Mouse (Mus musculus): ENCODE measurements around the gene Hdac4. TPM values are rescaled to one million over a fixed set of nuclear protein-coding genes. Genes with fewer than 3 reads are reported as not detected.

Gene Hdac4
- polyA plus RNA-seq, 1 experiment from 2014 or later = 14.2 TPM

DNA sequence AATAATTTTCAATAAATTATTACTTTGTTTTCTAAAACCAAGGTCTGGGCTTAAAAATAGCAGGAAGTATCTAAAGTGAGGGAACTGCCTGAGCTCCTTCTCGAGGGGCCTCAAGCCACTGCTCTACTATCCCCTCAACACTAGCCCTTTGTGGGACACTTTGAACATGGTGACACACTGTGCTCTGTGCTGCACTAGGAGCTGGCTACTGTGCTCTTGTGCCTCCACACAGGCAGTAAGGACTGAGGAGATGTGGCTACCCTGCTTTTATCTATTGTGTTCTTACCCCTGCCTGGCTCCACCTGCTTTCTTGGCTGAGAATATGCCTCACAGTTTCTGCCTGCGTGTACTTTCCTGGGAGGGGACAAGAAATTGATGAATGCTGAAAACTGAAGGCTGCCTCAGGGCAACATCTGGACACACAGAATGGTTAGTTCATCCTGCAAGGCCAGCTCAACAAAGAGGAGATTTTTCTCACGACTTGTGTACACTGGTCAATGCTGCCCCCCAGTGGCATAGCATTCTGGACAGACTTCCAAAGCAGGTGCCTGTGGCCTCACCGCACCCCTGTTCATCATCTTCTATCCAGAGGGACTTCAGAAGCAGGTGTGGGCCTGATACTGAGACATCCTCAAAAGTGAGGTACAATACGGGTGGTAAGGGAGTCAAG, 226.7 kb downstream of the Hdac4 start:
- Histone ChIP-seq H3K36me3 (peaks cover 77% of the 10 kb centered on the region), H3K27me3 (ENCODE audit: insufficient read depth, poor library complexity, severe bottlenecking) (no peaks in the 10 kb centered on the region), H3K9me3 (no peaks in the 10 kb centered on the region), H3K4me3 (no peak overlapping the region), H3K4me1 (0 out of 2 replicates have a peak, but pooled peaks cover 5% of the 10 kb centered on the region), H3K27ac (no peak overlapping the region)
- no peak for DNase-seq (ENCODE audit: low spot score)
- 65% methylated on average over 5 of the region's 5 CpGs for whole genome bisulfite sequencing

DNA sequence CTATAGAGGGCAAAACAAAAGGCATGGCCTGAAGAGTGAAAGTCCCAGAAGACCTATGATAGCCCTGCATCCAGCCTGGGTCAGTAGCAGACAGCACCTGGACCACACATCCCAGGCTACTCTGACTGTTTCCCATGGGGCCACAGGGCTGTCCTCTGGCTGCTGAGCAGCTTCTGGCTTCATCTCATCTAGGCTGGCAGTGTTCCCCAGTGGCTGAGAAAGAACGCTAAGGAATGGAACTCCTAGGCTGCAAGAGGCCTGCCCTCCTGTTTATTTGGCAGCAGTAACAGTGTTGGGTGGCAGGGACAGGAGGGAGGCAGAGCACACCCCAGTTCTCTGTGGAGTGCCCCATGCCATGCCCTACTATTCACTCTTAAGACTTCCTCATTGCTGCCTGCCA, 228.5 kb downstream of the Hdac4 start:
- whole genome bisulfite sequencing = 94% methylated on average over 1 of the region's 1 CpGs
- Histone ChIP-seq H3K9me3 (no peaks in the 10 kb centered on the region), H3K27me3 (ENCODE audit: insufficient read depth, poor library complexity, severe bottlenecking) (no peaks in the 10 kb centered on the region), H3K27ac (no peak overlapping the region), H3K4me1 (peaks cover 5% of the 10 kb centered on the region; the same call in 1 of the 2 replicates), H3K36me3 (peaks cover 66% of the 10 kb centered on the region), H3K4me3 (no peak overlapping the region)
- no peak for DNase-seq (ENCODE audit: low spot score)

DNA sequence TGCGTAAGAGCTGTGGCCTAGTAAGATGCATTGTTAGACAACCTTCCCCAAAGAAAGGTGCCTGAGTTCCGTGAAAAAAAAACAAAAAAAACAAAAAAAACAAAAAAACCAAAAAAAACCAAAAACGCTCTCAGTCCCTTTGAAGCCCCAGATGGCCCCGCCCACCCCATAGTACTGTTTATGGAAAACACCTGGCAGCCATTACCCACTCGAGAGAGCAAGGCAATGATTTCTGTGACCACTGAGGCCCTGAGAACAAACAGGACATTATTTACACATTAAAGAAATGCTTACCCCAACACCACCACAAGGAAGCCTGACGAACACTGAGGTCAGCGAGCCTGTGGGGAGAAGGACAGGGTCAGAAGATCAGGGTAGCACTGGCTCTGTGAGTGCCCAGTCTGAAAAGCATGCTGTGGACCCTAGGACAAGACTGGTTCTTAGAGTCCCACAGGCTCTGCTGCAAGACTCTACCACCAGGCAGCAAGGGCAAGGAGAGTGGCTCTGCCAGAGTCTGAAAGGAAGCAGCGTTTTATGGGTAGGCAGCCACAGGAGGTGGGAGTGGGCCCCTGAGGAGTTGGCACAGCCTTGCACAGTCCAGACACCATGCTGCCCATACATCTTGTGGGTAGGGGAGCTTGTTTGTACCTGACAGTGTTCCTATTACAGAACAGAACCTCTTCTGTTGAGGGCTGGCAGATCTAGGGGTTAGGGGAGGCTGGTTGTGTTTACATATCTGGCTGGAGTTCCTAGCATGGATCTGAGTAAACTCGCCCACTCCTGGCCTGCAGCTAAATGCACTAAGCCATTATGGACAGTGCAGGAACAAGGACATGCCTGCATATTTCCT, 230.8 kb downstream of the Hdac4 start:
- Histone ChIP-seq H3K36me3 (peaks cover 64% of the 10 kb centered on the region), H3K4me1 (peaks cover 5% of the 10 kb centered on the region; the same call in 1 of the 2 replicates), H3K4me3 (no peak overlapping the region), H3K27ac (no peak overlapping the region), H3K9me3 (no peaks in the 10 kb centered on the region), H3K27me3 (ENCODE audit: insufficient read depth, poor library complexity, severe bottlenecking) (no peaks in the 10 kb centered on the region)
- DNase-seq (ENCODE audit: low spot score) = no peak
- 83% methylated on average over 9 of the region's 9 CpGs for WGBS

DNA sequence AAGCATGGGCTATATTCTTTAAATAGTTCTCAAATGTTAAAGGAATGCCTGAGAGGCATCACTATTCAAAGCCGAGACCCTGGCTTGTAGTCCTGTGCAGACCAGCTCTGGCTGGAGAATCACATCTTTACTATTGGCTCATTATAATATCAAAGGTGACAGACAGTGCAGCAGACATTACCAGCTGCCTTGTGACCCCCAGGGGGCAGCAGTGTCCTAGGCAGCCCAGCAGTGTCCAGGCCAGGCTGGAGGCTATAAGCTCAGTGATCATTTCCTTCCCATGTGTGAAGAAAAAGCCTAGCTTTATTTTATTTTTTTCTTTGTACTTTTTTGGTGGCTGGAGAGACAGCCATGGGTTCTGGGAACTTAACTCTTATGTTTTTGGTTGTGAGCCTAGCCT, 233.2 kb downstream of the Hdac4 start:
- no peak overlapping the region for H3K27ac ChIP-seq
- H3K4me3 ChIP-seq = no peak overlapping the region
- peaks cover 5% of the 10 kb centered on the region; the same call in 1 of the 2 replicates for H3K4me1 ChIP-seq
- WGBS = 68% methylated on average over 1 of the region's 1 CpGs
- H3K36me3 ChIP-seq = peaks cover 70% of the 10 kb centered on the region
- no peaks in the 10 kb centered on the region for H3K9me3 ChIP-seq
- no peak for DNase-seq (ENCODE audit: low spot score)
- H3K27me3 ChIP-seq (ENCODE audit: insufficient read depth, poor library complexity, severe bottlenecking) = no peaks in the 10 kb centered on the region

DNA sequence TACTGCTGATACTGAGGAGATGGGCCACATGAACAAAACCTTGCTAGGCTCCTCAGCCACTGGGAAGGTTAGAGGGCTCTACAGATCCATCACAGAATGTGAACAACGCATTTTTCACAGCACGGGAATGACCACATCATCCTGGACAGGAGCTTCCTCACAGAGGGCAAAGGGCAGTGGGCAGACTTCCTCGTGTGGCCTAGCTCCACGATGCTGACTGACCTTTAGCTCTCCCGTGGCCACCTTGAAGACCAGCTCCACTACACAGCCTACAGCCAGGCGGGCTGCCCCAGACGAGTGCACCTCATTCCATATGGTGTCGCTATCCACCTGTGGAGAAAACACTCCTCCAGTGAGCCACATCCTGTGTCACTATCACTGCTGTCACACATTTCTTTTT, 234.3 kb downstream of the Hdac4 start:
- Histone ChIP-seq H3K4me3 (no peak overlapping the region), H3K27ac (no peak overlapping the region), H3K36me3 (peaks cover 64% of the 10 kb centered on the region), H3K27me3 (ENCODE audit: insufficient read depth, poor library complexity, severe bottlenecking) (no peaks in the 10 kb centered on the region), H3K9me3 (no peaks in the 10 kb centered on the region), H3K4me1 (peaks cover 5% of the 10 kb centered on the region; the same call in 1 of the 2 replicates)
- no peak for DNase-seq (ENCODE audit: low spot score)
- WGBS = 78% methylated on average over 8 of the region's 8 CpGs

DNA sequence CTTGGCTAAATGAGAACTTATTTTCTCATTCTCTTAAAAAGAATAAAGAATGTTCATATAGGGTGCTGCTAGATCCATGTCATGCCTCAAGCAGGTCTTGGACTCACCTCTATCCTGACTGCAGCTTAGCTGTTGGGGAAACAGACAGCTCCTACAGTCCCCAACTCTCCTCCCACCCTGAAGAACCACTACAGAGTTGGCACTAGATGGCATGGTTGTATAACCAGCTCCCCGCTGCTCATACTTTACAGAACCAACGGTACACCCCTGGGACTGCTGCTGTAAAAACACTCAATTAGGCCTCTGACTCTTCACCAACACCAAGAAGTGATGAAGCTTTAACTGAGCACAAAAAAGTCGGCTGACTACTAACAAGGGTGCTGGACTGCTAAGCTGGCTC, 235.6 kb downstream of the Hdac4 start:
- H3K36me3 ChIP-seq = peaks cover 70% of the 10 kb centered on the region

DNA sequence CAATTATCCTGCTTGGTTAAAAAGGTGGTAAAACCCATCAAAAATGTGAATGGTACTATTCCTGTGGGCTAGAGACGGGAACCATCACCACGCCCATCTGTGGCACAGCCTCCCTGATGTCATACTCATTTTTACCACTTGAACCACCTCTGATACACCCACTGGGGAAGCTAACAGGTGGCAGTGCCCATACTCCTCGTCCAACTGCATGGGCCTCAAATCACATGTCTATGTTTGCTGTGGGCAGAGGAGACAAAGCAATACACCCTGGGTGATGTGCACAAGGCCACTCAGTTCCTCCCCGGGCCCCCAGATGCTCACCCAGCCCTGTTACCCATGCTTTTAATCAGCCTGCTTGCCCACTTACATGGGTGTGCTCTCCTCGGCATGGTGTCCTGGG, 236.5 kb downstream of the Hdac4 start:
- Histone ChIP-seq H3K36me3 (peaks cover 65% of the 10 kb centered on the region), H3K9me3 (no peaks in the 10 kb centered on the region), H3K27me3 (ENCODE audit: insufficient read depth, poor library complexity, severe bottlenecking) (no peaks in the 10 kb centered on the region), H3K27ac (no peak overlapping the region), H3K4me3 (no peak overlapping the region), H3K4me1 (no peaks in the 10 kb centered on the region; the same call in 1 of the 2 replicates)
- 87% methylated on average over 5 of the region's 5 CpGs for WGBS
- DNase-seq (ENCODE audit: low spot score) = no peak

More for the DNA sequence above, 235.6 kb downstream of the Hdac4 start:
- no peak for DNase-seq (ENCODE audit: low spot score)
- H3K27me3 ChIP-seq (ENCODE audit: insufficient read depth, poor library complexity, severe bottlenecking) = no peaks in the 10 kb centered on the region
- WGBS = 77% methylated on average over 3 of the region's 3 CpGs
- no peak overlapping the region for H3K4me3 ChIP-seq
- peaks cover 3% of the 10 kb centered on the region; the same call in 1 of the 2 replicates for H3K4me1 ChIP-seq
- no peak overlapping the region for H3K27ac ChIP-seq
- no peaks in the 10 kb centered on the region for H3K9me3 ChIP-seq

DNA sequence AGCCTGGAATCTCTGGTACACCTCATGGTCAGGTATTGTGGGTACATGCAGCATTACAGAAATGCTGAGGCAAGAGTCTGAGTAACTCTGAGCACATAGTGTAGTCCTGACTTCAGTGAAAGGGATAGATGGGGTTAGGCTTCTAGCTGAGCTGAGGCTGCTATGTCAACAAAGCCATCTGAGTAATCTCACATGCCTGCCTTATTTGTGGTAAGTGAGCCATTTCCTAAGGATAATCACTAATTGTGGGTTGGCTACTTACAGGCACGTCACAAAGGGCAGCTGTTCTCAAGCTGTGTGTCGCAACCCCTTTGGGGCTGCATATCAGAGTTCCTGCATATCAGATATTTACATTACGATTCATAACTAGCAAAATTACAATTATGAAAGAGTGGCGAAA, 239.3 kb downstream of the Hdac4 start:
- Histone ChIP-seq H3K9me3 (no peaks in the 10 kb centered on the region), H3K27me3 (ENCODE audit: insufficient read depth, poor library complexity, severe bottlenecking) (no peaks in the 10 kb centered on the region), H3K4me1 (no peaks in the 10 kb centered on the region), H3K36me3 (peaks cover 68% of the 10 kb centered on the region), H3K27ac (no peak overlapping the region), H3K4me3 (no peak overlapping the region)
- 79% methylated on average over 4 of the region's 4 CpGs for WGBS
- DNase-seq (ENCODE audit: low spot score) = no peak

DNA sequence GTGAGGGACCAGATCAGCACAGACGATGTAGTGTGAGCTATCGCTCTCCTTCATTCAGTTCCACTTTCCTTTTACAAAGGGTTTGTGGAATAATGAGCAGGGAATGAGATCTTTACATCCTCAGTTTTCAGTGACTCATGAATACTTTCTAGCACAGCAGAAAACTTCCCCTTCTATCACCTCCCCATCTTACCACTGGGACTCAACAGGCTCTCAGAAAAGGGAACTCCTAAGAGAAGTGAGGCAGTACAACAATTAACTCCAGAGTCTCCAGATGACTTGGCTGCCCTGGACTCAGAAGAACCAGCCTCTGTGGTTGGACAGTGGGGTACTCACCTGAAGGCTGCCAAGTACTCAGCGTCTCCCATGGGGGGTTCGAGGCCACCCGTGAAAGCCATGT, 240.5 kb downstream of the Hdac4 start:
- Histone ChIP-seq H3K27ac (no peak overlapping the region), H3K4me3 (no peak overlapping the region), H3K27me3 (ENCODE audit: insufficient read depth, poor library complexity, severe bottlenecking) (no peaks in the 10 kb centered on the region), H3K9me3 (no peaks in the 10 kb centered on the region), H3K36me3 (peaks cover 65% of the 10 kb centered on the region), H3K4me1 (no peaks in the 10 kb centered on the region)
- 90% methylated on average over 5 of the region's 5 CpGs for WGBS
- no peak for DNase-seq (ENCODE audit: low spot score)

DNA sequence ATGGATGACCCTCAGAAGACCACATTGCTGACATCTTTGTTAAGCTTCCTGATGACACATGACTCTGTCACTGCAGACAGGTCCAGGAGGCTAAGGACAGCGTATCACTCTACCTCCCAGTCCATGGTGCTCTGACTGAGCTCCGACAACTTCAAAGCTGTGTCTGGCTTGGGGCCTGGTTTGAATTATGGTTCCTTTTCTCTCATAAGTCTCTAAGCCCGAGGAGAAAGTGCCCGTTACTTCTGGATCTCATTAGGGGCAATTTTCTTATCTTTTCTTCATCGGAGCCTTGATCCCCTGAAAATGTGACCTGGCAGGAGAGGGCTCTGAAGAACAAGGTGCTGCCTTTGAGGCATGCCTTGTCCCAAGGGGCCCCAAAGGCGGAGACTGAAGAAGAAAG, 242.6 kb downstream of the Hdac4 start:
- H3K27me3 ChIP-seq (ENCODE audit: insufficient read depth, poor library complexity, severe bottlenecking) = no peaks in the 10 kb centered on the region
- no peak for DNase-seq (ENCODE audit: low spot score)
- no peaks in the 10 kb centered on the region for H3K4me1 ChIP-seq
- H3K27ac ChIP-seq = no peak overlapping the region
- 79% methylated on average over 6 of the region's 6 CpGs for WGBS
- H3K36me3 ChIP-seq = peaks cover 53% of the 10 kb centered on the region
- H3K4me3 ChIP-seq = no peak overlapping the region
- no peaks in the 10 kb centered on the region for H3K9me3 ChIP-seq

DNA sequence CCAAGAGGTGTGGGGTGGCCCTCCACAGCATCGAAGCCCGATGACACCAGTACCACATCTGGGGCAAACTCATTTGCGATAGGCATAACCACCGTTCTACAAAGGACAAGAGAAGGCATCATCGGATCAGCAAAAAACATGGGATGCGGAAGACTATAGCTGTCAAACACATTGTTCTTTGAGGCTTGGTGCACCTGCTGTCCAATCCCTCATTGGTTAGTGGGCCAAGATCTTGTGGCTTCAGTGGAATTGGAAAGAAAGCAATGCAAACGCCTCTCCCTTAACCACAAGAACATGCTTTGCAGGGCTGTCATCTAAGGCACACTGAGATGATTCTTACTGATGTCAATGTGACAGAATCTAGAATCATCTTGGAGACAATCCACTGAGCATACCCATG, 248.1 kb downstream of the Hdac4 start:
- H3K4me3 ChIP-seq = no peak overlapping the region
- no peaks in the 10 kb centered on the region for H3K4me1 ChIP-seq
- H3K27ac ChIP-seq = no peak overlapping the region
- no peaks in the 10 kb centered on the region for H3K27me3 ChIP-seq (ENCODE audit: insufficient read depth, poor library complexity, severe bottlenecking)
- 97% methylated on average over 7 of the region's 7 CpGs for WGBS
- peaks cover 50% of the 10 kb centered on the region for H3K36me3 ChIP-seq
- H3K9me3 ChIP-seq = no peaks in the 10 kb centered on the region
- no peak for DNase-seq (ENCODE audit: low spot score)

DNA sequence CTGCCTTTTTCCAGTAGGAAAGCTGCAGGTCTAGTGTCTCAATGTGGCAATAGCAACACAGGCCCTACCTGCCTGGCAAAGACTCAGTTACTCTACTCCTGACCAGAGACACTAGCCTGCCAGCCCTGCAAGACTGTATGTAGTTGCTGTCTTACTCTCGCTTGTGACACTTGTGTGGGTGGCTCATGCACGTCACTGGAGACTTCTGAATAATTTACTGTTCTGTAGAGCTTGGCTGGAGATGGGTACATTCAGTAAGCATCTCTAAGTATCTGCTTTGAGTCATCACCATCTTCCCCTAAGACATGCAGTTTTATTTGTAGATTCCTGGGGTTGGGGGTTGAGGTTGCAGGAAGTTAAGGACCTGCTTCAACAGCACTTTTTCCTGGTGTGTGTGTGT, 252.9 kb downstream of the Hdac4 start:
- no peaks in the 10 kb centered on the region for H3K9me3 ChIP-seq
- no peak overlapping the region for H3K4me3 ChIP-seq
- 86% methylated on average over 2 of the region's 2 CpGs for WGBS
- no peaks in the 10 kb centered on the region for H3K4me1 ChIP-seq
- peaks cover 44% of the 10 kb centered on the region for H3K36me3 ChIP-seq
- DNase-seq (ENCODE audit: low spot score) = no peak
- H3K27me3 ChIP-seq (ENCODE audit: insufficient read depth, poor library complexity, severe bottlenecking) = no peaks in the 10 kb centered on the region
- H3K27ac ChIP-seq = no peak overlapping the region

DNA sequence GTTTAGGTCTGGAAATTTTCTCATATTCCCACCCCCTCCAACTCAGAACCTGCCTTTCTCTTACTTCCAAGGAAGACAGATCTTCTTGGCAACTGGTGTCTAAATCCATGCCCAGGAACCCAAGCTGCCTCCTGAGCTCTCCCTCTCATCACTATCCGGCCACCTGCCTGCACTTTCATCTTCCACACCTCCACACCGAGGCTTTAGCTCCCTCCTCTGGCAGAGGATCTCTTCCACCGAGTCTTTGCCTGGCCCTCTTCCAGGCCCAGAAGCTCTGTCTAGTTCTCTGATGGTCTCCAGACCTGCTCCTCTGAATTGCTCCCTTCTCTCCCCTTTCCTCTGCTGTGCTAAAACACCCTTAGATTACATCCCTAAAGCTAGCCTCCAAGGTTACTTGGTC, 253.5 kb downstream of the Hdac4 start:
- Histone ChIP-seq H3K4me1 (no peaks in the 10 kb centered on the region), H3K27ac (no peak overlapping the region), H3K4me3 (no peak overlapping the region), H3K9me3 (no peaks in the 10 kb centered on the region), H3K27me3 (ENCODE audit: insufficient read depth, poor library complexity, severe bottlenecking) (no peaks in the 10 kb centered on the region), H3K36me3 (peaks cover 43% of the 10 kb centered on the region)
- DNase-seq (ENCODE audit: low spot score) = no peak
- 60% methylated on average over 3 of the region's 3 CpGs for WGBS

All from heart, embryonic 10.5 days (tissue).